Mouse (Mus musculus): Measurements from ENCODE around the gene Plbd1. TPM values are rescaled to one million over a fixed set of nuclear protein-coding genes. Genes with fewer than 3 reads are reported as not detected.

Gene Plbd1
- polyA plus RNA-seq, 1 experiment from 2014 or later, result 15.9 TPM

DNA sequence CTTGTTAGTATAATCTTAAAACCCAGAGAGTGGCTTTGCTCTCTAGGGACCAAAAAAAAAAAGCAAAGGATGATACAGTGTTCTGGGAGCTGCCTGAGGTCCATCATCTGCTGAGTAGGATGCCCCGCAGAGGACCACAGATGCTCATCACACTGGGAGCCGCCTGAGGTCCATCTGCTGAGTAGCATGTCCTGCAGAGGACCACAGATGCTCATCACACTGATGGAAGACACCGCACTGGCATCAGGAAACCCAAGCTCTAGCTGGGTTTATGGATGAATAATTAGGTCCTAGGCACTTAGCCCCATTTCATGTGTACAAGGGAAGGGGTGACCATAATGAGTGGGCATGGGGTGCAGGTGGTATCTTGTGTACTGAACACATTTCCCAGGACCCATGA, 47.6 kb downstream of the Plbd1 start:
- ATAC-seq (ENCODE audit: low read depth), result no peak
- no peak overlapping the region for H3K4me3 ChIP-seq (ENCODE audit: low read depth, low read length)
- 81% methylated on average over 3 of the region's 3 CpGs for WGBS (ENCODE audit: insufficient replicate concordance)

DNA sequence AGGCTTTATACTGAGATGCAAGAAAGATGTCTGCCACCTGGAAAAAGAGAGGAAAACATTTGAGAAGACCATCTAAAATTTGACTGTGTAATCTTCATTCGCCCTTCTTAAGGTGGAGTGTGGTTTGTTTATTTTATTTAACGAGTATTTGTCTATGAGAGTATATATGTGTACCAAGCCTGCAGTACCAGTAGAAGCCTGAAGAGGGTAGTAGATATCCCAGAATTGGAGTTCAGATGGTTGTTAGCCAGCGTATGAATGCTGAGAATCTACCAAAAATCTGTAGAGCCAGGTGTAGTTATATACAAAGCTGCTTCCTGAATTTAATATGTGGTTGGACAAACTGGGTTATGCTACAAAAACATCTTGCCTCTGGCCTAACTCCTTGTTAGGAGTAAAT, 49.4 kb downstream of the Plbd1 start:
- no peak for ATAC-seq (ENCODE audit: low read depth)
- Histone ChIP-seq H3K36me3 (ENCODE audit: control insufficient read depth, insufficient read depth) (peaks cover 34% of the 10 kb centered on the region), H3K9ac (ENCODE audit: low read depth, low read length) (no peak overlapping the region), H3K4me3 (ENCODE audit: low read depth, low read length) (no peak overlapping the region), H3K9me3 (replicated peaks; ENCODE audit: control insufficient read depth, low read length) (peaks cover 2% of the 10 kb centered on the region; the same call in 1 of the 2 replicates), H3K27ac (ENCODE audit: low read length) (no peak overlapping the region), H3K27me3 (ENCODE audit: control insufficient read depth, insufficient read depth, low read depth, low read length) (no peaks in the 10 kb centered on the region), H3K4me1 (ENCODE audit: control insufficient read depth, low read depth, low read length) (no peaks in the 10 kb centered on the region), H3K4me2 (ENCODE audit: low read depth, low read length) (no peak overlapping the region)
- WGBS (ENCODE audit: insufficient replicate concordance), result 86% methylated on average over 3 of the region's 3 CpGs

More for the DNA sequence above, 47.6 kb downstream of the Plbd1 start:
- Histone ChIP-seq H3K4me2 (ENCODE audit: low read depth, low read length) (no peak overlapping the region), H3K27me3 (ENCODE audit: control insufficient read depth, insufficient read depth, low read depth, low read length) (no peaks in the 10 kb centered on the region), H3K4me1 (ENCODE audit: control insufficient read depth, low read depth, low read length) (no peaks in the 10 kb centered on the region), H3K36me3 (ENCODE audit: control insufficient read depth, insufficient read depth) (peaks cover 18% of the 10 kb centered on the region), H3K9me3 (replicated peaks; ENCODE audit: control insufficient read depth, low read length) (peaks cover 2% of the 10 kb centered on the region; the same call in 1 of the 2 replicates), H3K27ac (ENCODE audit: low read length) (no peak overlapping the region), H3K9ac (ENCODE audit: low read depth, low read length) (no peak overlapping the region)

DNA sequence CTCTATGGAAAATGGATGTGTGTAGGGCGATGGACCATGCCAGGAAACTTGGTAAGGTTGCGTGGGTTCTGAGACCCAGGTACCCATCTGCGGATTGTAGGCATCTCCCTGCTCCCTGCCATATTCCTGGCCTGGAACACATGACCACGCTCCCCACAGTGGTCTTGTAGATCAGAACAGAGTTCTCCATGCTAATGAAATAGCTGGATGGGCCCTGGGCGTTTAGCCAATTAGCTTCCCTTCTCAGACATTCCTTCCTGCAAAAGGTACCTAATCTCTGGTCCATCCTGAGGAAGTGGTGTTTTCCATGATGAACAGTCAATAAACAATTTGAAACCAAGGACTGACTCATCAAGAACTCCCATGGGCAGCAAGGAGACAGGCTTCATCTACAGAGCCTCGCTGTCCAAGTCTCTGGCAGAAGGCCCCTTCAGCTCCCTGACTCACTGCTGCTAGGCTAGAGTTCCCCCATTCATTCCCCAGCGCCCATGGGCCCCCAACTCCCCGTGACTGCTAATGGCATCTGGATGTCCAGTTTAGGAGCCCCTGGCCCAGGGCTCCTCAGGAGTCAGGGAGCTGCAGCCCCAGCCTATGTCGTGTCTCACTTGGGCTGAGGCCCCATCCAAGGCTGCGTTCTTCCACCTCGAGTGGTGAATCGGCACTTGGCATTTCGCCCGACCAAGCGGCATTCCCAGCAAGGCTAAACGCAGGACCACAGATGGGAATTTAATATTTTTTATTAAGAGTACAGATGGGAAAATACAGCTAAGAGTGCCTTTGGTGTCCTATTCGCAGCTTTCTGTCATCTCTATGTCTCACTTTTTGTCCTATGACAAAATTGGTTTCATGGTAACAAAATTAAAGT, 50.1 kb downstream of the Plbd1 start:
- H3K9me3 ChIP-seq (replicated peaks; ENCODE audit: control insufficient read depth, low read length), result peaks cover 2% of the 10 kb centered on the region; the same call in 1 of the 2 replicates
- no peak overlapping the region for H3K4me2 ChIP-seq (ENCODE audit: low read depth, low read length)
- no peaks in the 10 kb centered on the region for H3K27me3 ChIP-seq (ENCODE audit: control insufficient read depth, insufficient read depth, low read depth, low read length)
- no peak overlapping the region for H3K9ac ChIP-seq (ENCODE audit: low read depth, low read length)
- H3K4me1 ChIP-seq (ENCODE audit: control insufficient read depth, low read depth, low read length), result no peaks in the 10 kb centered on the region
- no peak overlapping the region for H3K4me3 ChIP-seq (ENCODE audit: low read depth, low read length)
- H3K27ac ChIP-seq (ENCODE audit: low read length), result no peak overlapping the region
- H3K36me3 ChIP-seq (ENCODE audit: control insufficient read depth, insufficient read depth), result peaks cover 37% of the 10 kb centered on the region
- WGBS (ENCODE audit: insufficient replicate concordance), result 96% methylated on average over 17 of the region's 17 CpGs
- peak; percentile 41; the same call in 1 of the 2 replicates for ATAC-seq (ENCODE audit: low read depth)

DNA sequence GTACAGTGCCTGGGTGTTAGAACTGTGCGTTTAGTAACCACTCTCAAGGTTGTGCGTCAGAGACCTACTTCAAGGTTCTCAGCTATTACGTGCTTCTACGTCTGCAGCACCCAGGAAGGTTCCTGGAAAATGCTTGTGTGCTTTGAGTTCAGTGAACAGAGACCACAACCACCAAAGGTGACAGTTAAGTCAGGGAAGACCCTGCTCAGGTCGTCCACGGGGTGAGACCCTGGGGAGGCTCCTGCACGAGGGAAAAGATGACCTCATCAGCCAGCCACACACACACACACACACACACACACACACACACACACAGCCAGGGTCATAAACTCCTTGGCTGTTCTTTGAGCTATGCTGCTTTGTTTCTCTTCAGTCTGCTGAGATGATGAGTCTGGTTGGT, 59.1 kb downstream of the Plbd1 start:
- Histone ChIP-seq H3K4me2 (ENCODE audit: low read depth, low read length) (no peak overlapping the region), H3K9ac (ENCODE audit: low read depth, low read length) (no peak overlapping the region), H3K4me3 (ENCODE audit: low read depth, low read length) (no peak overlapping the region), H3K27ac (ENCODE audit: low read length) (no peak overlapping the region), H3K9me3 (replicated peaks; ENCODE audit: control insufficient read depth, low read length) (no peaks in the 10 kb centered on the region), H3K4me1 (ENCODE audit: control insufficient read depth, low read depth, low read length) (no peaks in the 10 kb centered on the region), H3K36me3 (ENCODE audit: control insufficient read depth, insufficient read depth) (peaks cover 78% of the 10 kb centered on the region), H3K27me3 (ENCODE audit: control insufficient read depth, insufficient read depth, low read depth, low read length) (no peaks in the 10 kb centered on the region)
- WGBS (ENCODE audit: insufficient replicate concordance), result 93% methylated on average over 7 of the region's 7 CpGs
- ATAC-seq (ENCODE audit: low read depth), result no peak

DNA sequence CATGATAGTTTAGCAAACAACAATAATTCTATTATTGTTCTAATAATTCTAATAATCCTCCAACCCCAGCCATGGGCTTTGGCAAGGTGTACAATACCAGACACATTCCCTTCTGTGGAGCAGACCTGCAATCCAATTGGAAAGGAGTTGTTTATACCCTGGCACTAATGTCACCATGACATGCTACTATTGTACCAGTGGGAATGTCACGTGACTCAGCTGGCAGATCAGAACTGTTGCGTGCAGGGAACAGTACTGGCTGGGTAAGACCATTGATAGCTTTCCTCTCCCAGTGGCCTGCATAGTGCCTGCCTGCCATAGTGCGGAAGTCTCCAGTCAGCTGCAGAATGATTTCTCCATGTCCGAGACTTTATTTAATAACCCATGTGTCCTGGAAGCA, 67.2 kb downstream of the Plbd1 start:
- H3K9ac ChIP-seq (ENCODE audit: low read depth, low read length), result no peak overlapping the region
- H3K9me3 ChIP-seq (replicated peaks; ENCODE audit: control insufficient read depth, low read length), result no peaks in the 10 kb centered on the region
- 92% methylated on average over 4 of the region's 4 CpGs for WGBS (ENCODE audit: insufficient replicate concordance)
- no peak overlapping the region for H3K4me2 ChIP-seq (ENCODE audit: low read depth, low read length)
- H3K36me3 ChIP-seq (ENCODE audit: control insufficient read depth, insufficient read depth), result peaks cover 57% of the 10 kb centered on the region
- no peak overlapping the region for H3K27ac ChIP-seq (ENCODE audit: low read length)
- no peaks in the 10 kb centered on the region for H3K27me3 ChIP-seq (ENCODE audit: control insufficient read depth, insufficient read depth, low read depth, low read length)
- H3K4me3 ChIP-seq (ENCODE audit: low read depth, low read length), result no peak overlapping the region
- H3K4me1 ChIP-seq (ENCODE audit: control insufficient read depth, low read depth, low read length), result no peaks in the 10 kb centered on the region
- ATAC-seq (ENCODE audit: low read depth), result no peak

DNA sequence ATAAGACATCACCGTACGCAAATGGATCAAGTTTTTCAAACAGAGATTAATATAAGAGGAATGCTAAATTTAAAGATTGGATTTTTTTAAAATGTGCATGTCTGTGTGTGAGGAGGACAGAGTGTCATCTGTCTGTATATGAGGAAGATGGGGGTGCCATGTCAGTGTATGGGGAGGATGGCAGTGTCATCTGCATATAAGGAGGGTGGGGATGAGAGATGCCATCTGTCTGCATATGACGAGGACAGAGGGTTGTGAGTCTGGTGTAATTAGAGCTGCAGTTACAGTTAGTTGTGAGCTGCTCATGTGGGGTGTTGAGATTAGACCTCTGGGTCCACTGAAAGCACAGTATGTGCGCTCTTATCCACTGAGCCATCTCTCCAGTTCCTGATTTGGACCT, 71.0 kb downstream of the Plbd1 start:
- Histone ChIP-seq H3K4me2 (ENCODE audit: low read depth, low read length) (no peak overlapping the region), H3K36me3 (ENCODE audit: control insufficient read depth, insufficient read depth) (peaks cover 60% of the 10 kb centered on the region), H3K9me3 (replicated peaks; ENCODE audit: control insufficient read depth, low read length) (no peaks in the 10 kb centered on the region), H3K4me3 (ENCODE audit: low read depth, low read length) (no peak overlapping the region), H3K4me1 (ENCODE audit: control insufficient read depth, low read depth, low read length) (no peaks in the 10 kb centered on the region), H3K27me3 (ENCODE audit: control insufficient read depth, insufficient read depth, low read depth, low read length) (no peaks in the 10 kb centered on the region), H3K9ac (ENCODE audit: low read depth, low read length) (no peak overlapping the region), H3K27ac (ENCODE audit: low read length) (no peak overlapping the region)
- 82% methylated on average over 4 of the region's 4 CpGs for WGBS (ENCODE audit: insufficient replicate concordance)
- no peak for ATAC-seq (ENCODE audit: low read depth)

DNA sequence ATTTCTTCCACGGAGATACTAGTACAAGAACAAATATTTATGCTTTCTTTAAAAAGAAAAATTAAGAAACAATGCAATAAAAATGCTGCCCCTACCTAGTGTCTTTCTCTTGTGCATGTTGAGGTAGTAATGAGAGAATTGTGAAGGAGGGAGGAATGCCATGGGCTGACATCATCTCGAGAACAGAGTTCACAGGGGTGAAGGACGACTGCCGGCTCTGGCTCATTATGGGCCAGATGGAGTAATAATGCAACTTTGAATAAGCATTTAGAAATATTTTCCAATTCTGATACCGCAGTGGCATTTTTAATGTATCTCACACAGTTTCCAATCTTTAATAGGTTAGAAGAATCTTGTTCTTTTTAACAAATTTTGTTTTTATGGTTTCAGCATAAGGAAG, 95.7 kb downstream of the Plbd1 start:
- 94% methylated on average over 5 of the region's 5 CpGs for WGBS (ENCODE audit: insufficient replicate concordance)
- no peak overlapping the region for H3K9ac ChIP-seq (ENCODE audit: low read depth, low read length)
- H3K9me3 ChIP-seq (replicated peaks; ENCODE audit: control insufficient read depth, low read length), result peaks cover 2% of the 10 kb centered on the region
- H3K36me3 ChIP-seq (ENCODE audit: control insufficient read depth, insufficient read depth), result peaks cover 73% of the 10 kb centered on the region
- no peak for ATAC-seq (ENCODE audit: low read depth)
- H3K4me2 ChIP-seq (ENCODE audit: low read depth, low read length), result no peak overlapping the region
- no peaks in the 10 kb centered on the region for H3K4me1 ChIP-seq (ENCODE audit: control insufficient read depth, low read depth, low read length)
- H3K4me3 ChIP-seq (ENCODE audit: low read depth, low read length), result no peak overlapping the region
- H3K27ac ChIP-seq (ENCODE audit: low read length), result no peak overlapping the region
- no peaks in the 10 kb centered on the region for H3K27me3 ChIP-seq (ENCODE audit: control insufficient read depth, insufficient read depth, low read depth, low read length)

Other genes starting within 250 kb of the Plbd1 start
- 0.27 and 0.45 TPM in 2 replicates for gene E330021D16Rik, start 246.4 kb downstream of the Plbd1 start, polyA plus RNA-seq (2015; fragmentation: Nextera tagmentation; extraction: Ambion mirVana)
- gene Atf7ip, start 155.8 kb downstream of the Plbd1 start, polyA plus RNA-seq (2015; fragmentation: Nextera tagmentation; extraction: Ambion mirVana), result 15.9 and 18.0 TPM in 2 replicates
- gene Gucy2c, start 119.8 kb upstream of the Plbd1 start, polyA plus RNA-seq (2015; fragmentation: Nextera tagmentation; extraction: Ambion mirVana), result 0.30 and 0.60 TPM in 2 replicates
- gene Hist4h4, start 142.5 kb upstream of the Plbd1 start, polyA plus RNA-seq (2015; fragmentation: Nextera tagmentation; extraction: Ambion mirVana), result 1.2 and 1.7 TPM in 2 replicates
- gene H2afj, start 146.3 kb upstream of the Plbd1 start, polyA plus RNA-seq (2015; fragmentation: Nextera tagmentation; extraction: Ambion mirVana), result 126 and 138 TPM in 2 replicates
- 0.59 and 0.98 TPM in 2 replicates for gene BC049715, start 165.7 kb upstream of the Plbd1 start, polyA plus RNA-seq (2015; fragmentation: Nextera tagmentation; extraction: Ambion mirVana)
- gene Wbp11, start 166.3 kb upstream of the Plbd1 start, polyA plus RNA-seq (2015; fragmentation: Nextera tagmentation; extraction: Ambion mirVana), result 46.1 and 47.3 TPM in 2 replicates
- gene Smco3, start 173.5 kb upstream of the Plbd1 start, polyA plus RNA-seq (2015; fragmentation: Nextera tagmentation; extraction: Ambion mirVana), result not detected in 2 replicates
- 28.1 and 28.3 TPM in 2 replicates for gene Art4, start 195.8 kb upstream of the Plbd1 start, polyA plus RNA-seq (2015; fragmentation: Nextera tagmentation; extraction: Ambion mirVana)
- gene Mgp, start 213.9 kb upstream of the Plbd1 start, polyA plus RNA-seq (2015; fragmentation: Nextera tagmentation; extraction: Ambion mirVana), result 3.3 and 4.8 TPM in 2 replicates